24 mouse cellular contexts compared by ENCODE assay signal in genomic region chr19:46981462-46981861, GRCm38 (mm10). TPM values are rescaled to one million over a fixed set of nuclear protein-coding genes. Genes with fewer than 3 reads are reported as not detected.
DNase-seq lines count a peak whose midpoint lies in the region; ATAC-seq and TF ChIP-seq lines count a peak whose summit lies in the region.
"Had no signal": no experiment of that assay in that cellular context is flagged by ENCODE, and none has a peak within 500 bp of the region (broad histone marks: within the 10 kb centered on the region; RNA-seq: fewer than 3 reads in every experiment).

No protein-coding gene starts in this region.

- ATAC-seq in midbrain, embryonic 11.5 days (ENCODE audit: low FRiP score): no peak
- ATAC-seq in midbrain, embryonic 13.5 days: no peak
- no peak for ATAC-seq in stomach, postnatal 0 days (ENCODE audit: low FRiP score, low TSS enrichment)
- ATAC-seq: CD4-positive, CD25-positive, alpha-beta regulatory T cell, adult 4 months; forebrain, embryonic 13.5 days; forebrain, embryonic 16.5 days had no signal

- TF ChIP-seq EP300 in stomach, postnatal 0 days (optimal IDR thresholded peaks at IDR 0.05): no peak

- H3K4me3 ChIP-seq in midbrain, embryonic 11.5 days (ENCODE audit: low read depth, low read length): no peak overlapping the region
- no peak overlapping the region for H3K4me3 ChIP-seq in midbrain, embryonic 13.5 days (replicated peaks)
- no peak overlapping the region for H3K4me3 ChIP-seq in stomach, postnatal 0 days (ENCODE audit: low read depth, low read length)
- H3K4me3 ChIP-seq: forebrain, embryonic 10.5 days; forebrain, embryonic 13.5 days; heart, embryonic 12.5 days; heart, embryonic 15.5 days; hindbrain, embryonic 10.5 days had no signal

- TF ChIP-seq CTCF in stomach, postnatal 0 days (IDR thresholded peaks at IDR 0.05; ENCODE audit: low read depth): no peak

- no peak overlapping the region for H3K9ac ChIP-seq in midbrain, embryonic 11.5 days (ENCODE audit: low read length)
- H3K9ac ChIP-seq in midbrain, embryonic 13.5 days (replicated peaks): no peak overlapping the region
- no peak overlapping the region for H3K9ac ChIP-seq in stomach, postnatal 0 days (ENCODE audit: low read length)
- H3K9ac ChIP-seq: forebrain, embryonic 13.5 days; heart, embryonic 12.5 days; heart, embryonic 15.5 days; hindbrain, embryonic 14.5 days had no signal

- H3K36me3 ChIP-seq in midbrain, embryonic 11.5 days (ENCODE audit: control insufficient read depth, insufficient read depth, low read length): no peaks in the 10 kb centered on the region
- H3K36me3 ChIP-seq in midbrain, embryonic 13.5 days: no peaks in the 10 kb centered on the region
- no peaks in the 10 kb centered on the region for H3K36me3 ChIP-seq in stomach, postnatal 0 days (ENCODE audit: control insufficient read depth, insufficient read depth, low read length)
- H3K36me3 ChIP-seq: forebrain, embryonic 10.5 days; heart, embryonic 12.5 days; heart, embryonic 15.5 days; hindbrain, embryonic 10.5 days had no signal

- no peaks in the 10 kb centered on the region for H3K4me1 ChIP-seq in midbrain, embryonic 11.5 days (ENCODE audit: control insufficient read depth, insufficient read depth, low read length)
- H3K4me1 ChIP-seq in midbrain, embryonic 13.5 days (replicated peaks): 0 out of 2 replicates have a peak, but pooled peaks cover 10% of the 10 kb centered on the region
- no peaks in the 10 kb centered on the region for H3K4me1 ChIP-seq in stomach, postnatal 0 days (replicated peaks; ENCODE audit: control insufficient read depth, insufficient read depth)
- H3K4me1 ChIP-seq: forebrain, embryonic 13.5 days had no signal

- 42% methylated on average over 6 of the region's 6 CpGs for WGBS in midbrain, embryonic 11.5 days
- WGBS in midbrain, embryonic 13.5 days: 41% methylated on average over 6 of the region's 6 CpGs
- 43% methylated on average over 6 of the region's 6 CpGs for WGBS in stomach, postnatal 0 days

- H3K4me2 ChIP-seq in midbrain, embryonic 11.5 days: no peak overlapping the region
- H3K4me2 ChIP-seq in midbrain, embryonic 13.5 days (replicated peaks): no peak overlapping the region
- no peak overlapping the region for H3K4me2 ChIP-seq in stomach, postnatal 0 days (replicated peaks; ENCODE audit: low read depth)
- H3K4me2 ChIP-seq: forebrain, embryonic 13.5 days; heart, embryonic 12.5 days; heart, embryonic 15.5 days; hindbrain, embryonic 14.5 days had no signal

- H3K27ac ChIP-seq in midbrain, embryonic 11.5 days (ENCODE audit: low read depth, low read length): no peak overlapping the region
- H3K27ac ChIP-seq in midbrain, embryonic 13.5 days: no peak overlapping the region
- peak overlapping the region; percentile 83 for H3K27ac ChIP-seq in stomach, postnatal 0 days (replicated peaks)
- H3K27ac ChIP-seq: forebrain, embryonic 10.5 days; forebrain, embryonic 13.5 days; heart, embryonic 15.5 days; hindbrain, embryonic 10.5 days; hindbrain, embryonic 14.5 days had no signal

- peak; percentile 78 for DNase-seq in midbrain, embryonic 11.5 days (ENCODE audit: low spot score, missing footprints)
- peak; percentile 32 for DNase-seq in ZHBTc4 (ENCODE audit: low read depth, low spot score)
- no peak for DNase-seq in stomach, postnatal 0 days (ENCODE audit: low spot score)
- DNase-seq in heart, adult 11 months: no peak
- DNase-seq in kidney, adult 8-10 months: no peak
- DNase-seq: adrenal gland, adult 2 months; adrenal gland, postnatal 14 days; cerebellum, adult 18-20 months; cerebellum, adult 9-10 months; cerebellum, postnatal 14 days; gastrocnemius, postnatal 14 days; heart, adult 18-20 months; heart, postnatal 10 days; heart, postnatal 36 days had no signal

- H3K9me3 ChIP-seq in midbrain, embryonic 11.5 days (ENCODE audit: control insufficient read depth, low read length): no peaks in the 10 kb centered on the region
- no peaks in the 10 kb centered on the region for H3K9me3 ChIP-seq in midbrain, embryonic 13.5 days
- H3K9me3 ChIP-seq in stomach, postnatal 0 days (ENCODE audit: control insufficient read depth, low read length): no peaks in the 10 kb centered on the region
- H3K9me3 ChIP-seq: forebrain, embryonic 10.5 days; forebrain, embryonic 13.5 days; heart, embryonic 12.5 days; heart, embryonic 15.5 days; hindbrain, embryonic 10.5 days had no signal

- H3K27me3 ChIP-seq in midbrain, embryonic 11.5 days (ENCODE audit: control insufficient read depth, insufficient read depth, low read length): no peaks in the 10 kb centered on the region
- H3K27me3 ChIP-seq in midbrain, embryonic 13.5 days: no peaks in the 10 kb centered on the region
- H3K27me3 ChIP-seq in stomach, postnatal 0 days (ENCODE audit: control insufficient read depth, insufficient read depth, low read length): no peaks in the 10 kb centered on the region
- H3K27me3 ChIP-seq: forebrain, embryonic 13.5 days; heart, embryonic 12.5 days; heart, embryonic 15.5 days had no signal

RNA-seq across cellular contexts. Expression of gene Ina, which starts 33.0 kb away (rescaled TPM):
- 179 and 186 TPM in 2 replicates for polyA plus RNA-seq in midbrain, embryonic 11.5 days (2014; fragmentation: Nextera tagmentation; extraction: Ambion mirVana)
- polyA plus RNA-seq in midbrain, embryonic 13.5 days (2015; fragmentation: Nextera tagmentation; extraction: Ambion mirVana): 481 and 511 TPM in 2 replicates
- polyA plus RNA-seq in stomach, postnatal 0 days (2015; fragmentation: Nextera tagmentation; extraction: Ambion mirVana): 3.5 and 4.2 TPM in 2 replicates
- polyA plus RNA-seq: C2C12; CD4-positive, CD25-positive, alpha-beta regulatory T cell, adult 4 months had no signal

RNA-seq across cellular contexts. Expression of gene Nt5c2, which starts 33.5 kb away (rescaled TPM):
- polyA plus RNA-seq in midbrain, embryonic 11.5 days (2014; fragmentation: Nextera tagmentation; extraction: Ambion mirVana): 73.5 and 79.6 TPM in 2 replicates
- polyA plus RNA-seq in midbrain, embryonic 13.5 days (2015; fragmentation: Nextera tagmentation; extraction: Ambion mirVana): 96.0 and 97.2 TPM in 2 replicates
- 59.4 and 70.9 TPM in 2 replicates for polyA plus RNA-seq in stomach, postnatal 0 days (2015; fragmentation: Nextera tagmentation; extraction: Ambion mirVana)

Comparison
In these comparisons a context has a peak if more than half of its experiments do, and no peak if none do; other contexts are left out.
1. DNase-seq: peak in midbrain, embryonic 11.5 days (single experiment) and ZHBTc4 (single experiment); none in stomach, postnatal 0 days (single experiment), heart, adult 11 months (single experiment) and kidney, adult 8-10 months (0 of 2).
2. RNA of gene Ina, which starts 33.0 kb away (polyA plus RNA-seq): 481 to 511 TPM in midbrain, embryonic 13.5 days and 179 to 186 TPM in midbrain, embryonic 11.5 days; 3.5 to 4.2 TPM in stomach, postnatal 0 days; every median in the first group is over 10 times any median in the second.